Mouse (Mus musculus) MEL (cell line): ENCODE data around the gene Lrrc74a. TPM values are rescaled to one million over a fixed set of nuclear protein-coding genes. Genes with fewer than 3 reads are reported as not detected.
A peak's percentile ranks its signal among the peaks of the same experiment; 100 is the strongest.

Source experiments
- DNase-seq: peaks from one replicate; pipeline ENCODE4 v3.0.0; 2011; ENCODE audit warnings: low read depth, low spot score
- H3K27ac ChIP-seq: 2 replicates; pipeline ENCODE4 v1.5.1; 2012; ENCODE audit warnings: low read depth, mild to moderate bottlenecking, control low read depth, low read length, moderate library complexity; ENCODE audit not compliant: control insufficient read depth
- H3K27me3 ChIP-seq, 2 experiments: fragments of 150-350 bp in 1 of 2; sonication (generic) in 1 of 2; 2 replicates each; pipeline ENCODE4 v1.6.1; 2012; ENCODE audit warnings: low read length in 2 of 2, mild to moderate bottlenecking in 2 of 2, improper control_type of control experiment in 1 of 2, moderate library complexity in 1 of 2; ENCODE audit not compliant: insufficient read depth in 2 of 2, control insufficient read depth in 1 of 2
- H3K36me3 ChIP-seq, 2 experiments: 2 replicates each; pipeline ENCODE4 v1.6.1; 2012 to 2014; ENCODE audit warnings: low read length in 2 of 2, improper control_type of control experiment in 1 of 2, inconsistent platforms in 1 of 2, mild to moderate bottlenecking in 1 of 2; ENCODE audit not compliant: insufficient read depth in 2 of 2, control insufficient read depth in 1 of 2
- H3K4me1 ChIP-seq, 2 experiments: fragments of 150-350 bp in 1 of 2; sonication (generic) in 1 of 2; 2 replicates each; pipeline ENCODE4 v1.6.1; 2012; ENCODE audit warnings: low read length in 2 of 2, improper control_type of control experiment in 1 of 2, mild to moderate bottlenecking in 1 of 2; ENCODE audit not compliant: insufficient read depth in 2 of 2, control insufficient read depth in 1 of 2
- H3K4me3 ChIP-seq, 2 experiments: fragments of 150-350 bp in 1 of 2; sonication (generic) in 1 of 2; 2 replicates each; pipeline ENCODE4 v1.5.1; 2012; ENCODE audit warnings: low read depth in 2 of 2, low read length in 2 of 2, mild to moderate bottlenecking in 2 of 2, moderate library complexity in 2 of 2, control low read depth in 1 of 2, improper control_type of control experiment in 1 of 2; ENCODE audit not compliant: control insufficient read depth in 1 of 2, insufficient read depth in 1 of 2
- H3K79me2 ChIP-seq: 2 replicates; pipeline ENCODE4 v1.6.1; 2012; ENCODE audit warnings: mild to moderate bottlenecking, low read length, moderate library complexity; ENCODE audit not compliant: control insufficient read depth, poor library complexity, insufficient read depth
- H3K9ac ChIP-seq: 2 replicates; pipeline ENCODE4 v1.6.1; 2012; ENCODE audit warnings: low read depth, mild to moderate bottlenecking, control low read depth, low read length, moderate library complexity; ENCODE audit not compliant: control insufficient read depth, poor library complexity, severe bottlenecking
- H3K9me3 ChIP-seq: fragments of 150-350 bp; sonication (generic); replicated peaks from 2 replicates; pipeline ENCODE4 v1.6.1; 2012; ENCODE audit warnings: mild to moderate bottlenecking, low read length, improper control_type of control experiment, moderate library complexity; ENCODE audit not compliant: insufficient read depth
- CTCF ChIP-seq, 3 experiments: IDR thresholded peaks in 2 of 3; conservative IDR thresholded peaks in 1 of 3; 2 replicates each; pipeline ENCODE4 v1.5.1; 2011 to 2012; ENCODE audit warnings: low read length in 3 of 3, low read depth in 2 of 3, mild to moderate bottlenecking in 2 of 3, improper control_type of control experiment in 1 of 3, inconsistent platforms in 1 of 3, mixed read lengths in 1 of 3, moderate library complexity in 1 of 3; ENCODE audit not compliant: control insufficient read depth in 1 of 3, insufficient read depth in 1 of 3, poor library complexity in 1 of 3, severe bottlenecking in 1 of 3
- JUND ChIP-seq: IDR thresholded peaks from 2 replicates; pipeline ENCODE4 v1.6.1; 2011; ENCODE audit warnings: low read depth, mild to moderate bottlenecking, improper control_type of control experiment, low read length
- MAX ChIP-seq: IDR thresholded peaks from 2 replicates; pipeline ENCODE4 v1.6.1; 2011; ENCODE audit warnings: low read length, improper control_type of control experiment
- MAZ ChIP-seq: IDR thresholded peaks from 2 replicates; pipeline ENCODE4 v1.6.1; 2012; ENCODE audit warnings: low read depth, mild to moderate bottlenecking, inconsistent platforms, low read length, improper control_type of control experiment
- MYB ChIP-seq: IDR thresholded peaks from 2 replicates; pipeline ENCODE4 v1.6.1; 2011; ENCODE audit warnings: mild to moderate bottlenecking, low read depth, low read length, improper control_type of control experiment
- RCOR1 ChIP-seq: IDR thresholded peaks from 2 replicates; pipeline ENCODE4 v1.6.1; 2012; ENCODE audit warnings: low read depth, mild to moderate bottlenecking, inconsistent platforms, low read length, improper control_type of control experiment
- SIN3A ChIP-seq: IDR thresholded peaks from 2 replicates; pipeline ENCODE4 v1.6.1; 2012; ENCODE audit warnings: low read length, improper control_type of control experiment, inconsistent platforms
- TCF12 ChIP-seq: IDR thresholded peaks from 2 replicates; pipeline ENCODE4 v1.6.1; 2014; ENCODE audit warnings: low read depth, mild to moderate bottlenecking, inconsistent platforms, low read length, improper control_type of control experiment, moderate library complexity
- UBTF ChIP-seq: IDR thresholded peaks from 2 replicates; pipeline ENCODE4 v1.6.1; 2012; ENCODE audit warnings: low read depth, mild to moderate bottlenecking, inconsistent platforms, low read length, improper control_type of control experiment, moderate library complexity, borderline replicate concordance; ENCODE audit not compliant: insufficient read depth
- USF1 ChIP-seq: IDR thresholded peaks from 2 replicates; pipeline ENCODE4 v1.6.1; 2014; ENCODE audit warnings: low read depth, mild to moderate bottlenecking, inconsistent platforms, low read length, improper control_type of control experiment, moderate library complexity
- ZNF384 ChIP-seq: IDR thresholded peaks from 2 replicates; pipeline ENCODE4 v1.6.1; 2012; ENCODE audit warnings: low read depth, mild to moderate bottlenecking, inconsistent platforms, low read length, improper control_type of control experiment
- polyA plus RNA-seq, 2 experiments: library from polyadenylated mRNA; stranded (reverse) in 1 of 2; unstranded in 1 of 2; fragments of >175 nt in 1 of 2; fragments of >200 nt in 1 of 2; gene quantifications; 2 replicates each; pipeline versions ENCODE4 v1.2.1 to v1.2.4; 2012; ENCODE audit warnings: low replicate concordance in 2 of 2, low read depth in 1 of 2; ENCODE audit not compliant: insufficient read length in 2 of 2, insufficient read depth in 1 of 2, missing spikeins in 1 of 2
- total RNA-seq: library from RNA; depleted of rRNA; stranded (reverse); fragments of 300-350 nt; gene quantifications from 2 replicates; pipeline ENCODE4 v1.2.3, GENCODE M21; 2012

Gene Lrrc74a
- total and polyA plus RNA-seq, 3 experiments = not detected

DNA sequence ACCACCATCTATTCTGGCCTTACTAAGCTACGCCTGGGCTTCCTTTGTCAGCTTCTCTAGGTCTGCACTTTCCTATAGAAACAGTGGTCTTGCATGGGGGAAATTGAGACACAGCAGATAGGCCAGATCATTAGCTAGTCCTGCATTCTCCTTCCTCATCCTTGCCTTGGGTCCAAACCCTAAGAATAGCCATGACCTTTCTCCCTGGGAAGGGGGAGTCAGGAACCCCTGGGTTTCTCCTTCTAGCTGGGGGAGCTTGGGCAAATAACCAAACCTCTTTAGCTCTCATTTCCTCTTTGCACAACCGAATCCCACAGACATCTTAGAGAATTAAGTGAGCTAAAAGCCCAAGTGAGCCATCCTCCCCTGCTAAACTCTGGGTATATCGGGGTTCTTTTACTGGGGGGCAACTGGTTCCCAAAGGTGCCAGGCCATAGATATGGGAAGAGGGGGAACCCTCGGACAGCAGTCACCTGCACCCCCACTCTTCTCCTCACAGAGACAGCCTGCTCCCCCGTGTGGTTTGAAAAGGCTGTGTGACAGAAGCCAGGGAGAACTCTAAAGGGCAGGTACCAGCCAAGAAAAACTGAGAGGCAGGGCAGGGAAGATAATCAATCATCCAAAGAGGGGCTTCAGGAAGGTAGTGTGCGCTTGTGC, 69.6 kb downstream of the Lrrc74a start:
- Histone ChIP-seq H3K4me1 (peaks cover 5 to 25% of the 10 kb centered on the region in 2 experiments; a peak in 3 of 4 replicates), H3K36me3 (peaks cover 0 to 8% of the 10 kb centered on the region in 2 experiments; a peak in 2 of 4 replicates), H3K4me3 (no peak overlapping the region), H3K9me3 (no peaks in the 10 kb centered on the region), H3K27me3 (no peaks in the 10 kb centered on the region), H3K79me2 (no peaks in the 10 kb centered on the region), H3K9ac (no peak overlapping the region), H3K27ac (no peak overlapping the region)
- DNase-seq = no peak
- TF ChIP-seq TCF12 = no peak
- TF ChIP-seq CTCF (IDR thresholded peaks at IDR 0.05 in 2 of 3, conservative IDR thresholded peaks at IDR 0.05 in 1 of 3; ENCODE audit: control insufficient read depth in 1 of 3, insufficient read depth in 1 of 3, low read depth in 2 of 3, low read length in 3 of 3, poor library complexity in 1 of 3, severe bottlenecking in 1 of 3) = peak in 2 of 3 experiments; percentile 15 to 19; a peak in 2 of 6 replicates
- TF ChIP-seq MAZ = no peak

DNA sequence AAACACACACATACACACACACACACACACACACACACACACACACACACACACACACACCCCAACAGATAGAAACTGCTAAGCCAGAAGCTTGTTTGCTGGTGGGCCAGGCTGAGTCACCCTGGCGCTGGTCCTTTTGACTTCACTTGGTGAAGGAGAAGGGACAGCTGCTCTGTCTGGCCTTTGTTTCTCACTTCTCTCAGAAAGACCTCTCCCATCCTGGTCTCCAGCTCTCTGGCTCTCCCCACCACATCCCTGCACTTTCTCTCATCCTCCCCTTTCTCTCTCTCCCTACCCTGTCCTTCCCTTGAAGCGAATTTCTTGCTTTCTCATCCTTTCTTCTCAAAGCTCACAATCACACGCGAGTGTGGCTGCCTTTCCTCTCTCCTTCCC, 70.1 kb downstream of the Lrrc74a start:
- H3K27me3 ChIP-seq = no peaks in the 10 kb centered on the region
- no peaks in the 10 kb centered on the region for H3K79me2 ChIP-seq
- no peak for TF ChIP-seq MYB
- no peak for TF ChIP-seq USF1
- no peak for TF ChIP-seq SIN3A
- no peak for TF ChIP-seq MAX
- no peak for TF ChIP-seq TCF12
- TF ChIP-seq UBTF = no peak
- TF ChIP-seq ZNF384 = no peak
- no peak for TF ChIP-seq CTCF (IDR thresholded peaks at IDR 0.05 in 2 of 3, conservative IDR thresholded peaks at IDR 0.05 in 1 of 3; ENCODE audit: control insufficient read depth in 1 of 3, insufficient read depth in 1 of 3, low read depth in 2 of 3, low read length in 3 of 3, poor library complexity in 1 of 3, severe bottlenecking in 1 of 3)
- TF ChIP-seq JUND = no peak
- no peak overlapping the region for H3K9ac ChIP-seq
- H3K36me3 ChIP-seq = peaks cover 0 to 8% of the 10 kb centered on the region in 2 experiments; a peak in 2 of 4 replicates
- H3K9me3 ChIP-seq = no peaks in the 10 kb centered on the region
- H3K27ac ChIP-seq = no peak overlapping the region
- H3K4me1 ChIP-seq = peaks cover 5 to 20% of the 10 kb centered on the region in 2 experiments; a peak in 3 of 4 replicates
- no peak for DNase-seq
- no peak overlapping the region for H3K4me3 ChIP-seq

DNA sequence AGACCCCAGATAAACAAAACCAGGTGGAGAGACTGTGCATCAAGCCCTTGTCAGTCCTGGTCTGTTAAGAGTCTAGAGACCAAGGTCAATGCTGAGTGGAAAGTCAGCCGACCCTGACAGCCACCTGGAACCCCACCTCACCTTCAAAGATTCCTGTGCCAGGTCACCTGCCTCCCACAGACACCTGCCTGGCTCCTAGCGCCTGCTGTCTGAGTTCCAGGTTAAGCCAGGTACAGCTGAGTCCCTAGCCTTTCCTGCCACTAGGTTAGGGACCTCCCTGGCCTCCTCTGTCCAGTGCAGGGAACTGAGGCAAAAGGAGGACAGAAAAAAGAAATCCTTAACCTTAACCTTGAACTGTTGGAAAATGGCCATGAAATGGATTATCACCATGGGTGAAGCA, 70.7 kb downstream of the Lrrc74a start:
- no peaks in the 10 kb centered on the region for H3K27me3 ChIP-seq

More for the DNA sequence above, 70.7 kb downstream of the Lrrc74a start:
- Histone ChIP-seq H3K4me1 (peaks cover 5 to 17% of the 10 kb centered on the region in 2 experiments; a peak in 3 of 4 replicates), H3K79me2 (no peaks in the 10 kb centered on the region), H3K36me3 (peaks cover 0 to 8% of the 10 kb centered on the region in 2 experiments; a peak in 2 of 4 replicates), H3K4me3 (no peak overlapping the region), H3K9me3 (no peaks in the 10 kb centered on the region), H3K27ac (no peak overlapping the region)
- DNase-seq = no peak
- TF ChIP-seq RCOR1 = no peak
- TF ChIP-seq, all 39 proteins: peak for 0
- H3K9ac ChIP-seq = no peak overlapping the region
